Mouse (Mus musculus): ENCODE results near the gene Sypl.
"Not testable (repeated sequence)": the region's sequence is repeated elsewhere in the genome, so short reads cannot be mapped to it uniquely, and the experiment has no call there.

Sypl gene

DNA sequence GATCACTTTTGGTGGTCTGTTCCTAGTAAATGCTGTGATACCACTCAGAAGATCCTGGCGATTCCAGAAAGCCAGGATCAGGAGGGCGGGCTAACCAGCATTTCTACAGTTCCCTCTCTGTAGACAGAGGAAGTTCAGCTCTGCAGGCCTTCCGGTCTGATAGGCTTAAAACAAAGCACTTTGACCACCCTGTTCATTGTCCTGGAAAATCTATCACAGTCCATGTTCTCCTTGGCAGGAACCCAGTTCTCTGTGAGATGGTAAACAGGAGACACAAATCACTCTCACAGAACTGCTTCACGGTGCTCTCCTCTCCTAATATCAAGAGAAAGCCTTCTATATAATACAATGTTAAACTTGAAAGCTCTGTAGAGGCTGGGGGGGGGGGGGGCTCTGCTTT lies 10.3 kb upstream of the Sypl start:
- no peak for DNase-seq (ENCODE audit: low read depth, low spot score)

DNA sequence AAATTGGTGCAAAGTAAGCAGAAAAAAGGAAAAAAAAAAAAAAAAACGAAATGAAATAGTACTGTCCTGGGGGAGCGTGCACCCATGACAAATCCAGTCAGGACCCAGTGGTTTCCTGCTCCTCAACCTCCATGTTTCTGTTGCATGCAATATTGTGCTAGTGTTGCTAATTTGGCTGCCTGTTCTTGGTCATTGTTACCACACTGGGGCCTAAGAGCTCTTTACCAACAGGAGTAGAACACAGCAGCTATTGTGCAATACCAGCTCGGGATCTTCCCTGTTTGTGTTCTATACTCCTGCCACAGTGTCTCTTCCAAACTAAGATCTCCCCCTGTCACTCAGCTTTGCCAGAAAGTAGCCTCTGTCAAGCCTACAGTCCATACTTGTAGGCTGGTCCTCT lies 9.7 kb upstream of the Sypl start:
- no peak for DNase-seq (ENCODE audit: low read depth, low spot score)

DNA sequence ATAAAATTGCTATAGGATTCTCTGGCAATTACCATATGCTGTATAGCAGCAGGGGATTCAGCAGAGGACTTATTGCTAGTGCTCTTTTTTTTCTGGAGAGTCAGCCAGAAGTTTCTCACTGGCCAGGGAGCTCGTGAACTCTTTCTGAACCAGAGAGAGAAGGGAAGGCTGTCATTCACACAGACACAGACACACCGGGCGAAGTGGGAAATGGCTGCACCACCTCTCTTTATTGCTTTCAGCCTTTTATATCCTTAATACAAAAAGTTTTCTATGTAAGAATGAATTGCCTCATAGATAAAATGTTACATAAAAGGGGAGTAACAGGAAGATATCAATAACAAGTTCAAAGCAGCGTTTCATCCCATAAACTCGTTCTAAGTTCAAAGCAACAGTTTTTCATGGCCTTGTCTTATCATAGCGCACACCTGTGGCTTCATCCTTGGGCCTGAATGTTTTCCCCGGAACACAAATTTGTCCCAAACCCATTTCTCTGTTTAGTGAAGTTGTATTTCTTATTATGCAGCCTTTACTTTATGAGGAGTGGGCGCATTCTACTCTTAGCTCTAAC lies 8.7 kb upstream of the Sypl start:
- no peak for DNase-seq (ENCODE audit: low read depth, low spot score)

DNA sequence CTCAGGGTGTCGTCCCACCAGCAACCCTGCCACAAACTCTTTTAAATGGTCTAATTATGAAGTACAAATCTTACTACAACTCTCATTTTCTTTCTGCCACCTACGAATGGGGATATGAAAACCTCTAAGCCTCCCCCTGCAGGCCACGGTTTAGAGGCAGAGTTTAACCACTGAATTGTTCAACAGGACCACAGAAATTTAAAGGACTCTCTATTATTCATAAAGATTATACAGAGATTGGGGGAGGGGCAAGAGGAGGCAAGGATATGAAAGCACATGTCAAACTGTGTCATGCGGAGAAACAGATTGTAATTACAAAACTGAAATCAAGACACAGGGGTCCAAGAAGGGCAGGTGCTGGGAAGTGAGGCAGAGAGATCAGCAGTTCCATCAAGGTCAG lies 7.3 kb upstream of the Sypl start:
- no peak for DNase-seq (ENCODE audit: low read depth, low spot score)

DNA sequence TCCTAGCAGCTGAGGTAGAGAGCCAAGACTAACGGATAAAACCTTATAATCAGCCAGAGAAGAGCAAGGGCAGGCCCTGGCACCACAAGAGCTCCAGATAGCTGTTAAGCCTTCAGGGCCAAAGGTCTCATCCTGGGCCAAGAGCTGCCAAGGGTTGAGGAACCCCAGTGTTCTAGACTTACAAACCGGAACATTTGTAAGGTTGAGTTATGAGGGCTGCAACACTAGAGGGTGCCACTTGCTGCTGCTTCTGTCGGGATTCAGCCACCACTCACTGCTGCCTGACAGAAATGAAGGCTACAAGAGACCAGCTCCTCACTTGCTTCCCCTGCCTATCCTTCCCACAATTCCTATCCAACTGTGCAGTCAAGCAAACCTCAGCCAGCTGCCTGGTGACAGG lies 1.3 kb upstream of the Sypl start:
- DNase-seq (ENCODE audit: low read depth, low spot score): no peak

DNA sequence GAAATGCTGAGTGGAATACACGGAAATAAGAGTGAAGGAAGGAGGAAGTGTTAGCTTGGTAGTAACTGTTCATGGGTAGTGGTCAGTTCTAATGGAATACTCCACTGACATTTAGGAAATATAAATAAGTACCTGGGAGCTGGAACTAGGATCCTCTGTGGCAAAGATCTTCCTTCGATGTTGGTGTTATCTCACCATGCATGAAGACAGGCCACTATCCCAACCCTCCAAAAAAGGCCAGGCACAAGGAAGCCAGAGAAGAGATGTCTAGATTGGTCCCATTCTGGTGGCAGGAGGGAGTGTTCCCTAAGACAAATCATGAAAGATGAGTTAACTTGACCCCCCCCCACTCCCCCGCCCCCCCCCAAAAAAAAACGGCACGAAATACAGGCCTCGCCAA lies 625 bp upstream of the Sypl start:
- DNase-seq (ENCODE audit: low read depth, low spot score): no peak

DNA sequence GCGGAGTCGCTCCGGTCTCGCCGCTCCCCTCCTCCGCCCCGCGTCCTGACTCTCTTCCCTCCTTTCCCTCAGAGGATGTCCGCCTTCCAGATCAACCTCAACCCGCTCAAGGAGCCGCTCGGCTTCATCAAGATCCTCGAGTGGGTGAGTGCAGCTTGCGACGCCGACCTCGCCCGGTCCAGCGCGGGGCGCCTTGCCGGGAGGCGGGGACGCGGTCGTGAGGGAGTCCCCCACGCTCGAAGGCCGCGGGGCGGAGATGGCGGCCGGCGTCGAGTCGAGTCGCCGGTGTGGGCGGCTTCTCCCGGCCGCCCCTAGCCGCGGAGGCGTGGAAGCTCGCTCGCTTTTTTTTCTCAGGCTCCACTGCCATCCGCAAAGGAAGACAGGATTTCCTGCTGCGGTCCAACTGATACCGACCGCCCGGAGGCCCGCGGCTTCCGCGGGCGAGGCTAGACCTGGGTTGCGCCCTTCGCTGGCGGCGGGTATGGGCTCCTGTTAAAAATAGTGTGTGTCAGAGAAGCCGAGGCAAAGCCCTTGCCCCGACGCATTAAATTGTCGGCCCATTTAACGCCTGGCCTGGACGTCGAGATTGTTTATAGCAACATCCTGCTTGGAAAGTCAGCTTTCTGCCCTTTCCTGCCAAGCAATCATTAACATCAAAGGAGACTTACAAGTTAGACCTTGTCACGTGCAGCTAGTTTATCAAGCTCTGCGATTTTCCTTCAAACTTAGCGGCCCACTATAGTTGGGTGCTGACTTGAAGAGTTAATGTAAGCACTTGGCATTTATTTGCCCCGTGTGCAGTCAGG lies 728 bp downstream of the Sypl start:
- no peak for DNase-seq (ENCODE audit: low read depth, low spot score)

DNA sequence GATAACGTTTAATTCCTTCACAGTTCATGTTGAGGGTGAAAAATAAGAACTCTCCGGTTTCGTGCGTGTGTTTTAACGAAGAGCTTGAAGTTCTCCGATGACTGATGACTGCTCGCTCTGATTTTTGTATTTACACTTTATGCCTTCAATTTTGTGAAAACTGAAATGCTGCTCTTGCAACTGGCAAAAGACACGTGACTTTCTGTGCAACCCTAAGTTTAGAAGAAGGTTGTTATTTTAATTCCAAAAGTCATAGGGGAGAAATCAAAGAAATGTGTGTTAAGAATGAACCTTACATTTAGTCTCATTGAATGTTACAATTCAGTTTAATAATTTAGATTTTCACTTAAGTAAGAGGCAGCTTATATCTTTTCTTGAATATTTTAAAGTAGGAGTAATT lies 1.3 kb downstream of the Sypl start:
- DNase-seq (ENCODE audit: low read depth, low spot score): no peak

DNA sequence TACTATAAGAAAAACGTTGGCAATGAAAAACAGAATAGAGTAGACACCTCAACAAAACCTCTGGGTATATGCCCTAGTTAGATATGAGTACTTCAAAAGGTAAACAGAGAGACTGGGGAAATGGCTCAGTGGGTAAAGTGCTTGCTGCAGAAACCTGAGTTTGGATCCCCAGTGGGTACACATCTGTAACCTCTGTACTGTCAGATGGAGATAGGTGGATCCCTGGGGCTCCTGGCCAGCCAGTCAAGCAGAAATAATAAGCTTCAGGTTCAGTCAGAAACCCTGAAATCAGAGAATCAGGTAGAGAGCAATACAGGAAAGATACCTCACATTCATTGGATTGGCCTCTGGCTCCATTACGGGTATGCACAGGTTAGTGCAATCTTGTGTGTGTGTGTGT lies 3.5 kb downstream of the Sypl start:
- DNase-seq (ENCODE audit: low read depth, low spot score): no peak

DNA sequence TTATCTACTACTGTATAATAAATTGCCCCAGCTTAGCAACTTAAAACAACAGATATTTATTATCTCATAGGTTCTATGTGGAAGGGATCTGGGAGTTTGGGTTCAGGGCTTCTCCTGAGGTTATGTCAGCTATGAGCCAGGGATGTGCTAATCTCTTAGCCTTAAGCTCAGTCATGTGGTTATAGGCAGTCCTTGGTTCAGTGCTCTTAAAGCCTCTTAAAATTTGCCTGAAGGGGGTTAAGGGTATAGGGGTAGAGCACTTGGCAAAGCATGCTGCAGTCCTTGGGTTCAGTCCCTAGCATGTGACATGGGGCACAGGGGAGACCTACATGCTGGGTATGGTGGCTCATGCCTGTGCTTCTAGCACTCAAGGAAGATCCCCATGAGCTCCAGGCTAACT lies 8.4 kb downstream of the Sypl start:
- DNase-seq (ENCODE audit: low read depth, low spot score): no peak

DNA sequence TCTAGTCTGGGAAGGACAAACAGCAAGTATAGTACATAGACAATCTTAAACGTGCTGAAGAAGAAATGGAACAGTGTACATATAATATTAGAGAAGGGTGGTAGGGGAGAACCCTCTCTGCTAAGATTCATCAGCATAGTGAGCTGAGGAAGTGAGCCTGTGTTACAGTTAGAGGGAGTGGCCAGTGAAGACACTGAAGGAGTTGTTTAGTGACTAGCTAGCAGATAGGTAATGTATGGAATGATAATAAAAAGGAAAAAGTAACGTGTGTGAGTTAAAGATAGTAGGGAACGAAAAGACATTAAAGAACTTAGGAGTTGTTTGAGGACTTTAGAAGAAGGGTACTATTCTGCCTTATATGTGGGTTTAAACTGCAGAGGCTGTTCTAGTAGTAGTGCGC lies 10.2 kb downstream of the Sypl start:
- no peak for DNase-seq (ENCODE audit: low read depth, low spot score)

DNA sequence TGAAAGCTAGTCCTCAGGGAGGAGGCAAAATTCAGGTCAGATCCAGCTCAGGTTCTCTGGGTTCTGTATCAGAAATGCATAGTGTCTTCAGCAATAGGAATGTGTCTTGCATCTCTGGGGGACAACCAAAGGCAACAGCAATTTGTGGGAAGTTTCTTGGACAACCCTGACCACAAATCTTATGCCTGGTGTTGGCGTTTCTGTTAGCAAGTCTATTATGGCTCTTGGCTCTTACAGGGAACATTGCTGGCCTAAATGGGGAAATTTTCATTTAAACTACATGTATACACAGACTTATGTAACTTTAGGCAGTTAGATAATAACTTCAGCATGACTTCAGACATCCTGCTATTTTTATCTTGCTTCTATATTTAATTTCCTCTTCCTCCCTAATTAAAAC lies 18.6 kb downstream of the Sypl start:
- DNase-seq (ENCODE audit: low read depth, low spot score): no peak

DNA sequence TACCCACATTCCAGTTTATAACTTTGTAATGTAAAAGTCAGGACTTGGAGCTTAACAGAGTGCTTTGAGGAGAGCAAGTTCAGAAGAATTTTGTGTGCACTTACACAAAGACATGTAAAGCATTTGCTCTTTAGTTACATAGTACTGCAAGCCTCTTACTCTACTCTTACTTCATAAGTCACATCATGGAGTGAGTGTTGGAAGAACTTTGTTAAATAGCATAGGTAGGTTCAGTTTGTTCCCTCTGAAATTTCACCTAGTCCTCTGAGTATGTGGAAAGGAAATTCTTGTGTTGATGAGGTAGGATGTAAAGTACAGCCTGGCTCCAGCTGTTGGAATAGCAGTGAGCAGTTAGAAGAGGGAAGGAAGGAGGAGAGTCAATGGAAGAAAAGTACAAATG lies 21.2 kb downstream of the Sypl start:
- DNase-seq (ENCODE audit: low read depth, low spot score): no peak

DNA sequence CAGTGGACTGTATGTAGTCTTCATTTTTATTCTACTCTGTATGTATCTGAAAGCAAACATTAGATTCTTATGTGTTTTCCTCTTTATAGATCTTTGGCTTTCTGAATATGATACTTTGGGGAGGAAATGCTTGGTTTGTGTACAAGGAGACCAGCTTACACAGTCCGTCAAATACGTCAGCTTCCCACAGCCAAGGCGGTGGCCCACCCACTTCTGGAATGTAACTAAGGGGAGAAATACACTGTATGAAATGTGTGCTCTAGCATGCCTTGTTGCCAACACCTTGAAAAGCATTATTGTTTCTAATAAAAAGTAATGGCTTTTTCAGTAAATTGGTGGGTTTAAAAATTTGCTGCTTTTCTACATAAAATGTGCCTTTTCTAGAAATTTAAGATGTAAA lies 21.8 kb downstream of the Sypl start:
- no peak for DNase-seq (ENCODE audit: low read depth, low spot score)

DNA sequence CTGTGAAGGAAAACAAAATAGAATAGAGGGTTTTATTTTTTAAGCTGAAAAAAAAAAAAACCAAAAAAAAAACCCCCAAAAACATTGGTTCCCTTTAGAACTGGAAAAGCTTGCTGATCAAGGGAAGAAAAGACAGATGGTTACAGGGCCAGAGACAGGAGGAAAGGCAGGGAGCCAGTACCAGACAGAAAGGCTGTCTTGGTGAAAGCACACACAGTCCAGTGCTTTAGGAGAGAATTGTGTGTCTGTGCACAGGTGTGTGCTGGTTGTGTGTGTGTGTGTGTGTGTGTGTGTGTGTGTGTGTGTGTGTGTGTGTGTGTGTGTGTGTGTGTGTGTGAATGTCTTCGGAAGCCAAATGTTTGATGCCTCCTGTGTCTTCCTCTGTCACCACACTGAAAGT lies 28.9 kb downstream of the Sypl start:
- no peak for DNase-seq (ENCODE audit: low read depth, low spot score)

DNA sequence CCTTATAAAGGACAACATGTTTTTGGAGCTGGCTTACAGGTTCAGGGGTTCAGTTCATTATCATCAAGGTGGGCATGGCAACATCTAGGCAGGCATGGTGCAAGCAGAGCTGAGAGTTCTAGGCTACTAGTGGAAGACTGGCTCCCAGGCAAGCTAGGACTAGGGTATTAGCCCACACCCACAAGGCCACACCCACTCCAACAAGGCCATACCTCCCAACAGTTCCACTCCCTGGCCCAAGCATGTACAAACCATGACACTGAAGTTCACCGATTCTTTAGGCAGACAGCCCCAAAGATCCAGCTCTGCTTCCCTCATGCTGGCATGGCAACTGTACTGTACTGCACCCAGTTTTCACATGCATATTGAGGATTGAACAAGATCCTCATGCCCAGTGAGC lies 29.4 kb downstream of the Sypl start:
- DNase-seq (ENCODE audit: low read depth, low spot score): no peak

DNA sequence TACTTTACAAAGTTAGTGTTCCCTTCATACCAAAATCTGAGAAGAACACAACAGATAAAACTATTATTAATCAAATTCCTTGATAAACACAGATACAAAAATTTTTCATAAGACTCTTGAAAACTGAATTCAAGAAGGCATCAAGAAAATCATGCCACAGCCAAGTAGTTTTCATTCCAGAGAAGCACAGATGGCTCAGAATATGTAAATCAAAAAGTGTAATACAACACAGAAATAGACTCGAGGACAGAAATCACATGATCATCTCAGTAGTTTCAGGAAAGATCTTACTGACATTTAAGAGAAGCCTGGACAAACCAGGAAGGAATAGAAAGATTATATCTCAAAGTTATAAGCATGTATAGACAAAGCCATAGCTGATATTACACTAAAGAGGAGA lies 32.6 kb downstream of the Sypl start:
- no peak for DNase-seq (ENCODE audit: low read depth, low spot score)

DNA sequence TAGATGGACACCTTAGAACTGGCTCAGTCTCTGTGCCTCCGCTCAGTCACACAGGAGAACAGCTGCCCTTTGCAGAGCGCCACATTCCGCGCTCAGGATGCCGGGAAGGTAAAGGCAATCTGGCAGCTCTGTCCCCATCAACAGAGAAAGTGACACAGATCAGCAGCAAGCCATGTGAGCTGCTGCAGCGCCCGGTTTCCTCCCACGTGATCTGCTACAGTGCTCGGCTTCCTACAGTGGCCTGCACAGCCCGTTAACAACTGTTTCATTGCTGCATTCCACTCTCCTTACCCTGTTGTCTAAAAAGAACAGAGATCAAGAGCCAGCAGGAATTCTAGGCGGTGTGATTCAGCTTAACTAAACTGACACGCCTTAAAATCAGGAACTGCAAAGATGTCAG lies 36.0 kb downstream of the Sypl start:
- no peak for DNase-seq (ENCODE audit: low read depth, low spot score)

DNA sequence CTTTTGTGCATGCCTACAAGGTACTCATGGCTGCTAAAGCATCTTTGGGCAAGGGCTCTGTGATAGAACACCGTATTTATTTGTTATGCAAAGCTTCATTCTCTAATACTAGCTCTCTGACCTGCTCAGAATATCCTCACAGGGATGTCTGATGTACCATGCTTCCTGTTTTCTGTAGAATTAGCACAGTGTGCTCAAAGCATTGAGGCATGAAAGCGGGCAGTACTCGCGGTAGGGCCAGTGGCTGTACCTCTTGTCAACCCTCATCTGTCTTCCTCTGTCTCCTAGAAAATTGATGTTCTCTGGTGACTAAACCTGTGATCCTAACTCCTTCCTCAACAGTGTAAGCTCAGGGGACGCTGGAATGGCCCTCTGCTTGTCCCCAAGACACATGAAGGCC lies 40.4 kb downstream of the Sypl start:
- DNase-seq (ENCODE audit: low read depth, low spot score): no peak

DNA sequence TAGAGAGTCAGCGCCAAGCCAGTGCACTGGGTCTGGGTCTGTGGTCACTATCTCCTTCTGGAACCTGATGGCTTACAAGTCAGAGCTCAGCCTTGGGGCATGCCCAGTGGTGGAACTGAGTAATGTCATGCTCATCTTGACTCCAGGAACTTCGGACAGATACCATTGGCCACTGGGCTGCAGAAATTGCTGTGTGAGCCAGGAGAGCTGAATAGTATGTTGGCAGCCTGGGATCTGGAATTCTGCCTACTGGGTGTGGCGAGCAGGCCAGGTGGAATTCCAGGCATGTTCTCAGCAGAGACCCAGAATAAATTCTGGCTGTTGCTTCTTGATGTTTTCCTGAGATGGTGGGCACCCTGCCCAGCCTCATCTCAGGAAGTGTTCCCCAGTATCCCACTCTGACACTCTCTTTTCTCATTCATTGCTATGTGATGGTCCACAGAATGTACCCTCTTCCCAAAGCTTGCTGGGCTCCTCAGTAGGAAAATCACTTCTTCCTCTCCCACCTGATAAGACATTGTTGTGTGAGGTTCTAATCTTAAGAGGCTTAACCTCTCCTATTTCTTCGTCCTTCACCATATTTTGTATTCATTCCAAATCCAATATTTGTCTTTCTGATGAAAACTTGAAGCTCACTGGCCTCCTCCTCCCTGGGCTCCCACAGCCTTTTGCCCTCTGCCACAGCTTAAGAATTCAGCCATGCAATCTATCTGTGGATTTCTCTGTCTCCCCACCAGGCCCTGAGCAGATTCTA lies 41.6 kb downstream of the Sypl start:
- DNase-seq (ENCODE audit: low read depth, low spot score): no peak

DNA sequence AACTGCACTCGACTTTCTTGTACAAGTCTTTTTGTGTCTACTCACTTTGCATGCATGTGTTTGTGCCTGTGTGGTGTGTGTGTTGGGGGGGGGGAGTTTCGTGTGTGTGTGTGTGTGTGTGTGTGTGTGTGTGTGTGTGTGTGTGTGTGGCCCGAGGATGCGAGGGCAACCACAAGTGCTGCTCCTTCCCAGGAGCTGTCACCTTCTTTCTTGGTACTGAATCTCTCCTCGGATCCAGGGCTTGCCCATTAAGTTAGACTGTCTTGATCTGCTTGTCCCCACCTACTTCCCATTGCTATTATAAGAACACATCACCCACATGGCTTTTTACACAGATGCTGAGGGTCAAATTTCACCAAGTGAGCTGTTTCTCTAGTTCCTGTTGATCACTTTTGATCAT lies 45.1 kb downstream of the Sypl start:
- no peak for DNase-seq (ENCODE audit: low read depth, low spot score)

DNA sequence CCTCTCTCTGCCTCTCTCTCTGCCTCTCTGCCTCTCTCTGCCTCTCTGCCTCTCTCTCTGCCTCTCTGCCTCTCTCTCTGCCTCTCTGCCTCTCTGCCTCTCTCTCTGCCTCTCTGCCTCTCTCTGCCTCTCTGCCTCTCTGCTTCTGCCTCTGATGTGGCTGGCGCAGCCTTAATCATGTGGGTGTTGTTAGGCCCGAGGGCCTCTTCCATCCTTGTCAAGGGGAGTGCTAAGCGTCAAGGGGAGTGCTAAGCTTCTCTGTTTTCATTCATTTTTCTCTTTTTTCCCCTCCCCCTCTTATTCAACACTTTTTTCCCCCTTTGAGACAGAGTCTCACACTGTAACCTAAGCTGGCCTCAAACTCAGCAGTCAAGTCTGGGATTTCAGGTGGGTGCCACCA lies 46.1 kb downstream of the Sypl start:
- not testable (repeated sequence) for DNase-seq (ENCODE audit: low read depth, low spot score)

DNA sequence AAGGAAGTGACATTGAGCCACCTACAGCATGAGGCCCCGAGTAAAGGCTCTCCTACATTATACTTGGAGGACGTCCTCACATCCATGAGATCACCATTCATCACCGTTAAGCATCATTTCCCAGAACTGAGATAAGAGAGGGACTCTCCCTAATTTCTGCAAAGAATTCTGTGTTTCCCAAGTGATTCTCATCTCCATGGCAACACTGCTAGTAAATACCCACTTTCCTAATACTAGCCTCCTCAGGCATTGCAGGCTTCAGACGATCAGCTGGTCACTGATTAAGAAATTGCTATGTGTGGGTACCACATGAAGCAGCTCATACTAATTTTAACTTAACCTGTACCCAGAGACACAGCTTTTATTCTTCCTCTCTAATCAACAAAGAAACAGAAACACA lies 46.7 kb downstream of the Sypl start:
- DNase-seq (ENCODE audit: low read depth, low spot score): no peak
